Mouse (Mus musculus) frontal cortex, postnatal 36 days (tissue): ENCODE data around the gene Camk1g.

ENCODE experiments used
- DNase-seq, 2 experiments: peaks; one replicate each; pipeline ENCODE4 v3.0.0; 2022; ENCODE audit warnings: low spot score in 2 of 2

Gene Camk1g

DNA sequence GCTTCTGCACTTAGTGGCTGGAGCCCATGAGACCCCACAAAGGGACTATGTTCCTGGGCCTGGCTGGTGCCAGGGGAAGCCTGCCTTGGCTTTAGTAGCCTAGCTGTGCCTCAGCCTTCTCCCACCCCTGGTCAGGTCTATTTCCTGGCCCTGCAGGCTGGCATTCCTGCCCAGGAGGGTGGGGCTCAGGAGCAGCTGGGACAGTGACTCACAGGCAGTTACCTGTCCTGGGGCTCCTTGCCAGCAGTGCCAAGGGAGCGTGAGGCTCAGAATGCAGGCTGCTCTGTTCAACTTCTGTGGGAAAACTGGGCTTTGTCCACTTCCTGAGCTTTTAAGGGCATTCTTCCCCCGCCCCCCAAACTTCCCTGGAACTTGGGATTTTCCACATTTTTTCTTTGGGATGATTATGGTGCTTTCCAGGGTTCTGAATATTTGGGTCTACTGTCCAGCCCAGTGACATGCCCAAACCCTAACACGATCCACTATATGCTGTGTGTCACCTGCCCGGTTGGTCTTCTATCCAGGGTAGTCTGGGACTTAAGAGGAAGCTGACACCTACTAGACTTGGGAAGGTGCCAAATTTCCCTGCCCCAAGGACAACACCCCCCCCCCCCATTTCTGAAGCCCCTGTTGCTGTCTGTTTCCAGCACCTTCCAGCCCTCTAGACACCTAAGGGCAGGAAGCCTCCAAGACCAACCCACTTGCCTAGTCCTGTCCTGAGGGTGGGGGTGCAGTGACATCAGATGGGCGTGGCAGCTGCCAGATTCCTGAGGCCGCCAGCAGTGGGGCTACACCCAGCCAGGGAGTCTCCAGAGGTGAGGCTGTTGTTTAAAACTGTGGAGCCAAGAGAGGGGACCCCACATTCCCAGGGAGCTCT lies 68.6 kb downstream of the Camk1g start:
- no peak for DNase-seq

DNA sequence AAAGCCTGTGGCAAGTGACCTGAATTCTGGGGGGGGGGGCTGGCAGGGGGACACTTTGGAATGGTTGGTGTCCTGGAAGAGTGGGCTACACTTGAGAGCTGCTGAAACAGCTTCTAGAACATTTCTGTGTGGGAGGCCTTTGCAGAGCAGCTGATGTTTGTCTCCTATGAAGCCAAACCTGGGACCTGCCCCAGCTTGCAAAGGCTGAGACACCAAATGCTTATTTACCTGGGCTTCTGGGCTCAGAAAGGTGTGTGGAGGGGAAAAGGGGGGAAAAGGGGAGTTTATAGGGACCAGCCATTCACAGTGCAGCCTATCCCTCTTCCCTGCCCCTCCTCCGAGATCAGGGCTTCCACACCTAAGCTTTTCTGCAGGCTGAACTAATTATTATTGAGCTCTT lies 70.1 kb downstream of the Camk1g start:
- no peak for DNase-seq

DNA sequence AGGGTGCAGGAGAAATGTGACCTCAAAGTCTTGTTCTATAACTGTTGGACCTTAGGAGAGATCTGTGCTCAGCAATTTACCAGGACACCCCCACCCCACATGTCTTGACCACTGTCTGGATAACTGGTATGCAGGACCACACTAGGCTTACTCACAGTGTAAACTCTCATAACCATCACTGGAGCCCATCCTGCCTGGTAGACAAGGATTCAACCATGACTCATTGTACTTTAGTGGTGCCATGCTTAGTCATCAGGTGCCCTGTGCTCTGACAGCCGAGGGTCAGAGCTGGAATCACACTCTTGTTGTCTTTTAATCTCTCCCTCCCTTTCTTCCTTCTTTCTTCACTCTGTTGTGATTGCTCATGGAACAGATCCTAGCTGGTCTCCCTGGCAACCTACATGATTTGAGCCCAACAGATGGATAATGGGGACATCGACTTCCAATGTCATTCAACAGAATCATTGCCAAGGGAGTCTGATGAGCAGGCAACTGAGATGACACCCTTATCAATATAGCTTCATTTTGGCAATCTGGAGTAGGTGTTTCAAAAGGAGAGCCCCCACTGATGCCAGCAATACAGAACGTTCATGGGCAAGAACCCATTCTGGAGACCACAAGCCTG lies 71.8 kb downstream of the Camk1g start:
- no peak for DNase-seq
